Mouse (Mus musculus): ENCODE measurements at regions not wholly inside any gene's neighbourhood (a gene's known extent, or its start where the extent isn't known, plus 50 kb on each side); places are given as distances from the start of the nearest gene placed in this dataset.

- Histone ChIP-seq H3K9me3 (ENCODE audit: control insufficient read depth, insufficient read depth, low read depth, low read length) (no peaks in the 10 kb centered on the region), H3K27ac (ENCODE audit: insufficient read depth, low read depth, low read length, poor library complexity, severe bottlenecking) (no peak overlapping the region; the same call in 1 of the 2 replicates), H3K4me3 (ENCODE audit: insufficient read depth in 1 of 2, low read depth in 1 of 2, low read length in 2 of 2, poor library complexity in 1 of 2, severe bottlenecking in 1 of 2) (no peak overlapping the region), H3K36me3 (ENCODE audit: control insufficient read depth, insufficient read depth, low read length, poor library complexity, severe bottlenecking) (no peaks in the 10 kb centered on the region), H3K4me1 (ENCODE audit: control insufficient read depth in 2 of 2, insufficient read depth in 2 of 2, low read length in 2 of 2, poor library complexity in 1 of 2) (peaks cover 12 to 24% of the 10 kb centered on the region in 2 experiments; a peak in 3 of 4 replicates), H3K9ac (ENCODE audit: insufficient read depth, low read depth, low read length, poor library complexity, severe bottlenecking) (no peak overlapping the region)
- no peak for DNase-seq (ENCODE audit: low read depth, low spot score)
- in situ Hi-C loops (cut with MboI; ENCODE audit: low sequenced_read_pairs in 2 of 2, unreplicated experiment in 2 of 2), result no loop called here
- no peak for TF ChIP-seq MAFK (IDR thresholded peaks at IDR 0.05; ENCODE audit: insufficient read depth, low read depth, low read length)
- TF ChIP-seq ZNF384 (IDR thresholded peaks at IDR 0.05; ENCODE audit: low read depth, low read length), result no peak
- TF ChIP-seq CHD2 (IDR thresholded peaks at IDR 0.05; ENCODE audit: low read depth, low read length), result no peak
- TF ChIP-seq ZC3H11A (IDR thresholded peaks at IDR 0.05; ENCODE audit: borderline replicate concordance, low read depth, low read length), result no peak
- no peak for TF ChIP-seq HCFC1 (IDR thresholded peaks at IDR 0.05; ENCODE audit: borderline replicate concordance, insufficient read depth, low read length)
These were observed 188.1 kb downstream of the Bcl2l11 start for GRCm38 (mm10) chr2:128313948-128314347.

- TF ChIP-seq ZC3H11A (IDR thresholded peaks at IDR 0.05; ENCODE audit: borderline replicate concordance, low read depth, low read length) (no peak), HCFC1 (IDR thresholded peaks at IDR 0.05; ENCODE audit: borderline replicate concordance, insufficient read depth, low read length) (no peak), MAFK (IDR thresholded peaks at IDR 0.05; ENCODE audit: insufficient read depth, low read depth, low read length) (no peak), CHD2 (IDR thresholded peaks at IDR 0.05; ENCODE audit: low read depth, low read length) (no peak)
- H3K27ac ChIP-seq (ENCODE audit: insufficient read depth, low read depth, low read length, poor library complexity, severe bottlenecking), result no peak overlapping the region; the same call in 1 of the 2 replicates
- DNase-seq (ENCODE audit: low read depth, low spot score), result no peak
- H3K9ac ChIP-seq (ENCODE audit: insufficient read depth, low read depth, low read length, poor library complexity, severe bottlenecking), result no peak overlapping the region
- in situ Hi-C loops (cut with MboI; ENCODE audit: low sequenced_read_pairs in 2 of 2, unreplicated experiment in 2 of 2), result no loop called here
- no peaks in the 10 kb centered on the region for H3K36me3 ChIP-seq (ENCODE audit: control insufficient read depth, insufficient read depth, low read length, poor library complexity, severe bottlenecking)
- no peak overlapping the region for H3K4me3 ChIP-seq (ENCODE audit: insufficient read depth in 1 of 2, low read depth in 1 of 2, low read length in 2 of 2, poor library complexity in 1 of 2, severe bottlenecking in 1 of 2)
- H3K9me3 ChIP-seq (ENCODE audit: control insufficient read depth, insufficient read depth, low read depth, low read length), result no peaks in the 10 kb centered on the region
- peaks cover 12 to 20% of the 10 kb centered on the region in 2 experiments; a peak in 3 of 4 replicates for H3K4me1 ChIP-seq (ENCODE audit: control insufficient read depth in 2 of 2, insufficient read depth in 2 of 2, low read length in 2 of 2, poor library complexity in 1 of 2)
These were observed 190.7 kb downstream of the Bcl2l11 start for GRCm38 (mm10) chr2:128316516-128316915.

GRCm38 (mm10) chr2:128318266-128318665 lies 192.4 kb downstream of the Bcl2l11 start:
- DNase-seq (ENCODE audit: low read depth, low spot score), result no peak
- Histone ChIP-seq H3K27ac (ENCODE audit: insufficient read depth, low read depth, low read length, poor library complexity, severe bottlenecking) (no peak overlapping the region), H3K9ac (ENCODE audit: insufficient read depth, low read depth, low read length, poor library complexity, severe bottlenecking) (no peak overlapping the region), H3K4me1 (ENCODE audit: control insufficient read depth in 2 of 2, insufficient read depth in 2 of 2, low read length in 2 of 2, poor library complexity in 1 of 2) (peaks cover 9 to 12% of the 10 kb centered on the region in 2 experiments; a peak in 3 of 4 replicates), H3K36me3 (ENCODE audit: control insufficient read depth, insufficient read depth, low read length, poor library complexity, severe bottlenecking) (no peaks in the 10 kb centered on the region), H3K4me3 (ENCODE audit: insufficient read depth in 1 of 2, low read depth in 1 of 2, low read length in 2 of 2, poor library complexity in 1 of 2, severe bottlenecking in 1 of 2) (no peak overlapping the region), H3K9me3 (ENCODE audit: control insufficient read depth, insufficient read depth, low read depth, low read length) (no peaks in the 10 kb centered on the region)
- in situ Hi-C loops (cut with MboI; ENCODE audit: low sequenced_read_pairs in 2 of 2, unreplicated experiment in 2 of 2), result no loop called here
- TF ChIP-seq MAFK (IDR thresholded peaks at IDR 0.05; ENCODE audit: insufficient read depth, low read depth, low read length) (no peak), ZC3H11A (IDR thresholded peaks at IDR 0.05; ENCODE audit: borderline replicate concordance, low read depth, low read length) (no peak), ZNF384 (IDR thresholded peaks at IDR 0.05; ENCODE audit: low read depth, low read length) (no peak), CHD2 (IDR thresholded peaks at IDR 0.05; ENCODE audit: low read depth, low read length) (no peak), HCFC1 (IDR thresholded peaks at IDR 0.05; ENCODE audit: borderline replicate concordance, insufficient read depth, low read length) (no peak)

GRCm38 (mm10) chr2:128318956-128319355 lies 193.1 kb downstream of the Bcl2l11 start:
- no peak for DNase-seq (ENCODE audit: low read depth, low spot score)
- H3K36me3 ChIP-seq (ENCODE audit: control insufficient read depth, insufficient read depth, low read length, poor library complexity, severe bottlenecking), result no peaks in the 10 kb centered on the region
- H3K4me3 ChIP-seq (ENCODE audit: insufficient read depth in 1 of 2, low read depth in 1 of 2, low read length in 2 of 2, poor library complexity in 1 of 2, severe bottlenecking in 1 of 2), result no peak overlapping the region
- no peaks in the 10 kb centered on the region for H3K9me3 ChIP-seq (ENCODE audit: control insufficient read depth, insufficient read depth, low read depth, low read length)
- H3K9ac ChIP-seq (ENCODE audit: insufficient read depth, low read depth, low read length, poor library complexity, severe bottlenecking), result no peak overlapping the region
- in situ Hi-C loops (cut with MboI; ENCODE audit: low sequenced_read_pairs in 2 of 2, unreplicated experiment in 2 of 2), result no loop called here
- peaks cover 7 to 9% of the 10 kb centered on the region in 2 experiments; a peak in 3 of 4 replicates for H3K4me1 ChIP-seq (ENCODE audit: control insufficient read depth in 2 of 2, insufficient read depth in 2 of 2, low read length in 2 of 2, poor library complexity in 1 of 2)
- no peak overlapping the region for H3K27ac ChIP-seq (ENCODE audit: insufficient read depth, low read depth, low read length, poor library complexity, severe bottlenecking)
- TF ChIP-seq ZNF384 (IDR thresholded peaks at IDR 0.05; ENCODE audit: low read depth, low read length) (no peak), CHD2 (IDR thresholded peaks at IDR 0.05; ENCODE audit: low read depth, low read length) (no peak), HCFC1 (IDR thresholded peaks at IDR 0.05; ENCODE audit: borderline replicate concordance, insufficient read depth, low read length) (no peak), MAFK (IDR thresholded peaks at IDR 0.05; ENCODE audit: insufficient read depth, low read depth, low read length) (no peak), ZC3H11A (IDR thresholded peaks at IDR 0.05; ENCODE audit: borderline replicate concordance, low read depth, low read length) (no peak)

DNA sequence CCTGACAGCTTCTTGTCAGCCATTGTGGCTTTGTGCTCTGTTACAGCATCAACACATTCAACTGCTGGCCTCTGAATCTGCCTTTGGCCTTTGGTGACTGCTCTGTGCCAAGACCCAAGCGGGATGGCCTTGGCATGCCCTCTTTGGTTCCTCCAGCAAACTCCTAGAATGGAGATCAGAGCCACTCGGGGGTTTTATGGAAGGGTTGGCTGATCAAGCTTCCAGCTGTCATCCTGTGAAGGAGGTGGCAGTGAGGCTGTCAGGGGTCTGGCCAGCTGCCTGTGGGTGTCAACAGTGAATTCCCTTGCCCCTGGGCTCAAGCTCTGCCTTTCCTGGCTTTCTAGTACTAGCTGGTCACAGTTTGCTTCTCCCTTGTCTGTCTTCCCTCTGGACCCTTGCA lies 195.6 kb downstream of the Bcl2l11 start:
- TF ChIP-seq HCFC1 (IDR thresholded peaks at IDR 0.05; ENCODE audit: borderline replicate concordance, insufficient read depth, low read length) (no peak), ZC3H11A (IDR thresholded peaks at IDR 0.05; ENCODE audit: borderline replicate concordance, low read depth, low read length) (no peak), CHD2 (IDR thresholded peaks at IDR 0.05; ENCODE audit: low read depth, low read length) (no peak), ZNF384 (IDR thresholded peaks at IDR 0.05; ENCODE audit: low read depth, low read length) (no peak), MAFK (IDR thresholded peaks at IDR 0.05; ENCODE audit: insufficient read depth, low read depth, low read length) (no peak)
- no peak for DNase-seq (ENCODE audit: low read depth, low spot score)
- H3K4me1 ChIP-seq (ENCODE audit: control insufficient read depth in 2 of 2, insufficient read depth in 2 of 2, low read length in 2 of 2, poor library complexity in 1 of 2), result no peaks in the 10 kb centered on the region; a peak in 2 of 4 replicates
- no peaks in the 10 kb centered on the region for H3K9me3 ChIP-seq (ENCODE audit: control insufficient read depth, insufficient read depth, low read depth, low read length)
- no peak overlapping the region for H3K27ac ChIP-seq (ENCODE audit: insufficient read depth, low read depth, low read length, poor library complexity, severe bottlenecking)
- no peak overlapping the region for H3K4me3 ChIP-seq (ENCODE audit: insufficient read depth in 1 of 2, low read depth in 1 of 2, low read length in 2 of 2, poor library complexity in 1 of 2, severe bottlenecking in 1 of 2)
- H3K9ac ChIP-seq (ENCODE audit: insufficient read depth, low read depth, low read length, poor library complexity, severe bottlenecking), result no peak overlapping the region
- in situ Hi-C loops (cut with MboI; ENCODE audit: low sequenced_read_pairs in 2 of 2, unreplicated experiment in 2 of 2), result no loop called here
- no peaks in the 10 kb centered on the region for H3K36me3 ChIP-seq (ENCODE audit: control insufficient read depth, insufficient read depth, low read length, poor library complexity, severe bottlenecking)
